Mouse (Mus musculus) testis, adult 2 months (tissue): ENCODE data around the gene Dnajc15.

ENCODE experiments used
- CTCF ChIP-seq: fragments of 200-500 bp; IDR thresholded peaks from 2 replicates; pipeline ENCODE4 v1.5.1; 2012; ENCODE audit warnings: low read depth, mild to moderate bottlenecking, inconsistent platforms, low read length, moderate library complexity; ENCODE audit not compliant: control insufficient read depth, insufficient read depth, insufficient replicate concordance
- POLR2A ChIP-seq: fragments of 200-500 bp; IDR thresholded peaks from 2 replicates; pipeline ENCODE4 v1.6.1; 2012; ENCODE audit warnings: low read depth, mild to moderate bottlenecking, inconsistent platforms, low read length, moderate library complexity; ENCODE audit not compliant: control insufficient read depth

DNA sequence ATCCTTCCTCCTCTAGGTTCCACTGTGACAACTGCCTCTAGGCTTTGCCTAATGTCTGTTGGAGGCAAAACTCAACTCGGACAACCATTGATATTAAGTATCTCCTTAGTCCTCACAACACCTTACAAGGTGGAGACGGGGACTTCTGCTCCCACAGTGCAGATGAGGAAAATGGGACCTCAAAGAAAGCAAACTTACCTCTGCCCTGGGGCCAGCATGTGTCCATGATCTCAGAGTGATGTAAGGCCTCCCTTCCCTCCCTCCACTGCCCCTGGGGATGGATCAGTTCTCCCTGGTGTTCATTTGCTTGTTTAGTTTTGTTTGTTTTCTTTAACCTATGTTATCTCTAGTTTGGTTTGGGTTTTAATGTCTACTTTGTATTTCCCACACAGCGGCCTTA, 27.6 kb upstream of the Dnajc15 start:
- no peak for TF ChIP-seq POLR2A
- TF ChIP-seq CTCF: no peak
